Mouse (Mus musculus) hindbrain, embryonic 10.5 days (tissue): Measurements from ENCODE around the gene C1ql1. TPM values are rescaled to one million over a fixed set of nuclear protein-coding genes. Genes with fewer than 3 reads are reported as not detected.

ENCODE experiments used
- polyA plus RNA-seq: library from polyadenylated mRNA; unstranded; fragments of >200 nt; fragmentation: Nextera tagmentation; extraction: Ambion mirVana; gene quantifications from 2 replicates; pipeline ENCODE4 v1.2.1, GENCODE M21; 2016

The C1ql1 gene
- polyA plus RNA-seq, 1 experiment from 2014 or later, result 11.5 TPM

Other genes starting within 250 kb of the C1ql1 start
- 40.7 and 53.2 TPM in 2 replicates for gene Ccdc43, start 248.9 kb downstream of the C1ql1 start, polyA plus RNA-seq
- gene Adam11, start 185.2 kb downstream of the C1ql1 start, polyA plus RNA-seq, result 14.6 and 22.6 TPM in 2 replicates
- 71.1 and 81.3 TPM in 2 replicates for gene Gjc1, start 127.0 kb downstream of the C1ql1 start, polyA plus RNA-seq
- not detected in 2 replicates for gene Higd1b, start 110.8 kb downstream of the C1ql1 start, polyA plus RNA-seq
- 290 and 328 TPM in 2 replicates for gene Eftud2, start 65.7 kb downstream of the C1ql1 start, polyA plus RNA-seq
- gene Ccdc103, start 65.5 kb downstream of the C1ql1 start, polyA plus RNA-seq, result 1.9 and 2.2 TPM in 2 replicates
- gene Fam187a, start 61.5 kb downstream of the C1ql1 start, polyA plus RNA-seq, result not detected in 2 replicates
- gene Gfap, start 45.8 kb downstream of the C1ql1 start, polyA plus RNA-seq, result 0.17 TPM in 1 of 2 replicates, not detected in the other
- 11.6 and 12.2 TPM in 2 replicates for gene Kif18b, start 21.6 kb downstream of the C1ql1 start, polyA plus RNA-seq
- gene Nmt1, start 81.5 kb upstream of the C1ql1 start, polyA plus RNA-seq, result 47.1 and 55.6 TPM in 2 replicates
- gene Dcakd, start 81.6 kb upstream of the C1ql1 start, polyA plus RNA-seq, result 272 and 276 TPM in 2 replicates
- gene Plcd3, start 155.0 kb upstream of the C1ql1 start, polyA plus RNA-seq, result 1.6 and 1.9 TPM in 2 replicates
- 7.7 and 8.3 TPM in 2 replicates for gene Acbd4, start 155.0 kb upstream of the C1ql1 start, polyA plus RNA-seq
- 1.7 and 2.3 TPM in 2 replicates for gene Hexim1, start 169.5 kb upstream of the C1ql1 start, polyA plus RNA-seq
- 7.7 and 8.9 TPM in 2 replicates for gene Hexim2, start 185.7 kb upstream of the C1ql1 start, polyA plus RNA-seq
- gene Fmnl1, start 224.4 kb upstream of the C1ql1 start, polyA plus RNA-seq, result 0.72 and 1.5 TPM in 2 replicates